Mouse (Mus musculus): ENCODE measurements around the gene Tmem94. TPM values are rescaled to one million over a fixed set of nuclear protein-coding genes. Genes with fewer than 3 reads are reported as not detected.
A peak's percentile ranks its signal among the peaks of the same experiment; 100 is the strongest.

Gene Tmem94
- polyA plus RNA-seq, 1 experiment from 2014 or later, result 21.4 TPM

- 66% methylated on average over 9 of the region's 9 CpGs for WGBS
These were observed 32.4 kb downstream of the Tmem94 start for GRCm38 (mm10) chr11:115797665-115798064.

GRCm38 (mm10) chr11:115800981-115801380 is 35.7 kb downstream of the Tmem94 start:
- Histone ChIP-seq H3K4me3 (replicated peaks; ENCODE audit: low read length) (no peak overlapping the region), H3K4me1 (ENCODE audit: control insufficient read depth, insufficient read depth, low read length) (no peaks in the 10 kb centered on the region), H3K36me3 (ENCODE audit: control insufficient read depth, insufficient read depth, low read length) (peaks cover 42% of the 10 kb centered on the region), H3K4me2 (ENCODE audit: low read depth, low read length) (no peak overlapping the region), H3K9me3 (replicated peaks; ENCODE audit: control insufficient read depth, low read length) (no peaks in the 10 kb centered on the region), H3K9ac (ENCODE audit: low read length) (no peak overlapping the region), H3K27me3 (ENCODE audit: control insufficient read depth, insufficient read depth, low read length) (no peaks in the 10 kb centered on the region), H3K27ac (ENCODE audit: low read length) (no peak overlapping the region)
- WGBS, result 85% methylated on average over 18 of the region's 18 CpGs
- no peak for ATAC-seq (ENCODE audit: insufficient read depth, low FRiP score)

More at GRCm38 (mm10) chr11:115797665-115798064, 32.4 kb downstream of the Tmem94 start:
- Histone ChIP-seq H3K9ac (ENCODE audit: low read length) (no peak overlapping the region), H3K4me3 (replicated peaks; ENCODE audit: low read length) (no peak overlapping the region), H3K27me3 (ENCODE audit: control insufficient read depth, insufficient read depth, low read length) (no peaks in the 10 kb centered on the region), H3K36me3 (ENCODE audit: control insufficient read depth, insufficient read depth, low read length) (peaks cover 33% of the 10 kb centered on the region), H3K27ac (ENCODE audit: low read length) (no peak overlapping the region), H3K4me2 (ENCODE audit: low read depth, low read length) (no peak overlapping the region), H3K4me1 (ENCODE audit: control insufficient read depth, insufficient read depth, low read length) (no peaks in the 10 kb centered on the region), H3K9me3 (replicated peaks; ENCODE audit: control insufficient read depth, low read length) (no peaks in the 10 kb centered on the region)
- no peak for ATAC-seq (ENCODE audit: insufficient read depth, low FRiP score)

GRCm38 (mm10) chr11:115803072-115803709 is 38.0 kb downstream of the Tmem94 start:
- peaks cover 37% of the 10 kb centered on the region for H3K36me3 ChIP-seq (ENCODE audit: control insufficient read depth, insufficient read depth, low read length)
- no peak overlapping the region for H3K4me2 ChIP-seq (ENCODE audit: low read depth, low read length)
- H3K4me3 ChIP-seq (replicated peaks; ENCODE audit: low read length), result no peak overlapping the region
- H3K9ac ChIP-seq (ENCODE audit: low read length), result no peak overlapping the region
- H3K27me3 ChIP-seq (ENCODE audit: control insufficient read depth, insufficient read depth, low read length), result no peaks in the 10 kb centered on the region
- no peak for ATAC-seq (ENCODE audit: insufficient read depth, low FRiP score)
- H3K4me1 ChIP-seq (ENCODE audit: control insufficient read depth, insufficient read depth, low read length), result peaks cover 9% of the 10 kb centered on the region
- H3K9me3 ChIP-seq (replicated peaks; ENCODE audit: control insufficient read depth, low read length), result no peaks in the 10 kb centered on the region
- WGBS, result 88% methylated on average over 24 of the region's 24 CpGs
- no peak overlapping the region for H3K27ac ChIP-seq (ENCODE audit: low read length)

GRCm38 (mm10) chr11:115805005-115805404 is 39.8 kb downstream of the Tmem94 start:
- H3K4me2 ChIP-seq (ENCODE audit: low read depth, low read length), result no peak overlapping the region
- no peak overlapping the region for H3K27ac ChIP-seq (ENCODE audit: low read length)
- peaks cover 25% of the 10 kb centered on the region for H3K36me3 ChIP-seq (ENCODE audit: control insufficient read depth, insufficient read depth, low read length)
- H3K27me3 ChIP-seq (ENCODE audit: control insufficient read depth, insufficient read depth, low read length), result no peaks in the 10 kb centered on the region
- H3K9me3 ChIP-seq (replicated peaks; ENCODE audit: control insufficient read depth, low read length), result no peaks in the 10 kb centered on the region
- peaks cover 27% of the 10 kb centered on the region for H3K4me1 ChIP-seq (ENCODE audit: control insufficient read depth, insufficient read depth, low read length)
- no peak overlapping the region for H3K9ac ChIP-seq (ENCODE audit: low read length)
- no peak for ATAC-seq (ENCODE audit: insufficient read depth, low FRiP score)
- WGBS, result 95% methylated on average over 7 of the region's 7 CpGs
- no peak overlapping the region for H3K4me3 ChIP-seq (replicated peaks; ENCODE audit: low read length)

- Histone ChIP-seq H3K36me3 (ENCODE audit: control insufficient read depth, insufficient read depth, low read length) (peaks cover 18% of the 10 kb centered on the region), H3K9ac (ENCODE audit: low read length) (no peak overlapping the region), H3K4me3 (replicated peaks; ENCODE audit: low read length) (no peak overlapping the region), H3K27me3 (ENCODE audit: control insufficient read depth, insufficient read depth, low read length) (no peaks in the 10 kb centered on the region), H3K4me2 (ENCODE audit: low read depth, low read length) (no peak overlapping the region), H3K27ac (ENCODE audit: low read length) (no peak overlapping the region), H3K4me1 (ENCODE audit: control insufficient read depth, insufficient read depth, low read length) (peaks cover 39% of the 10 kb centered on the region), H3K9me3 (replicated peaks; ENCODE audit: control insufficient read depth, low read length) (no peaks in the 10 kb centered on the region)
- 88% methylated on average over 10 of the region's 10 CpGs for WGBS
- no peak for ATAC-seq (ENCODE audit: insufficient read depth, low FRiP score)
These were observed 40.9 kb downstream of the Tmem94 start for GRCm38 (mm10) chr11:115806154-115806553.

GRCm38 (mm10) chr11:115807306-115807705 is 42.1 kb downstream of the Tmem94 start:
- Histone ChIP-seq H3K4me3 (replicated peaks; ENCODE audit: low read length) (no peak overlapping the region), H3K9ac (ENCODE audit: low read length) (no peak overlapping the region)
- 78% methylated on average over 6 of the region's 6 CpGs for WGBS

GRCm38 (mm10) chr11:115807971-115808370 is 42.7 kb downstream of the Tmem94 start:
- Histone ChIP-seq H3K9ac (ENCODE audit: low read length) (peak overlapping the region; percentile 49), H3K4me2 (ENCODE audit: low read depth, low read length) (peak overlapping the region; percentile 89; the same call in 1 of the 2 replicates), H3K27me3 (ENCODE audit: control insufficient read depth, insufficient read depth, low read length) (no peaks in the 10 kb centered on the region), H3K27ac (ENCODE audit: low read length) (peak overlapping the region; percentile 71; the same call in 1 of the 2 replicates), H3K4me1 (ENCODE audit: control insufficient read depth, insufficient read depth, low read length) (peaks cover 52% of the 10 kb centered on the region), H3K9me3 (replicated peaks; ENCODE audit: control insufficient read depth, low read length) (no peaks in the 10 kb centered on the region), H3K4me3 (replicated peaks; ENCODE audit: low read length) (no peak overlapping the region), H3K36me3 (ENCODE audit: control insufficient read depth, insufficient read depth, low read length) (peaks cover 12% of the 10 kb centered on the region)
- WGBS, result 65% methylated on average over 11 of the region's 11 CpGs
- ATAC-seq (ENCODE audit: insufficient read depth, low FRiP score), result no peak

More at GRCm38 (mm10) chr11:115807306-115807705, 42.1 kb downstream of the Tmem94 start:
- Histone ChIP-seq H3K9me3 (replicated peaks; ENCODE audit: control insufficient read depth, low read length) (no peaks in the 10 kb centered on the region), H3K4me1 (ENCODE audit: control insufficient read depth, insufficient read depth, low read length) (peaks cover 50% of the 10 kb centered on the region), H3K4me2 (ENCODE audit: low read depth, low read length) (no peak overlapping the region), H3K27me3 (ENCODE audit: control insufficient read depth, insufficient read depth, low read length) (no peaks in the 10 kb centered on the region), H3K36me3 (ENCODE audit: control insufficient read depth, insufficient read depth, low read length) (peaks cover 13% of the 10 kb centered on the region), H3K27ac (ENCODE audit: low read length) (no peak overlapping the region; the same call in 1 of the 2 replicates)
- ATAC-seq (ENCODE audit: insufficient read depth, low FRiP score), result no peak

GRCm38 (mm10) chr11:115808696-115809310 is 43.6 kb downstream of the Tmem94 start:
- H3K9me3 ChIP-seq (replicated peaks; ENCODE audit: control insufficient read depth, low read length), result no peaks in the 10 kb centered on the region
- H3K27ac ChIP-seq (ENCODE audit: low read length), result peak overlapping the region; percentile 71
- peak overlapping the region; percentile 89 for H3K4me2 ChIP-seq (ENCODE audit: low read depth, low read length)
- H3K4me1 ChIP-seq (ENCODE audit: control insufficient read depth, insufficient read depth, low read length), result peaks cover 52% of the 10 kb centered on the region
- peak overlapping the region; percentile 34 for H3K9ac ChIP-seq (ENCODE audit: low read length)
- peaks cover 4% of the 10 kb centered on the region; the same call in 1 of the 2 replicates for H3K36me3 ChIP-seq (ENCODE audit: control insufficient read depth, insufficient read depth, low read length)
- 0 out of 2 replicates have a peak overlapping the region, but pooled peaks have one; percentile 5 for H3K4me3 ChIP-seq (replicated peaks; ENCODE audit: low read length)
- no peaks in the 10 kb centered on the region for H3K27me3 ChIP-seq (ENCODE audit: control insufficient read depth, insufficient read depth, low read length)
- 12% methylated on average over 10 of the region's 10 CpGs for WGBS
- ATAC-seq (ENCODE audit: insufficient read depth, low FRiP score), result peak; percentile 8; the same call in 1 of the 2 replicates

GRCm38 (mm10) chr11:115809311-115809781 is 44.1 kb downstream of the Tmem94 start:
- no peaks in the 10 kb centered on the region for H3K27me3 ChIP-seq (ENCODE audit: control insufficient read depth, insufficient read depth, low read length)
- no peak for ATAC-seq (ENCODE audit: insufficient read depth, low FRiP score)
- H3K9me3 ChIP-seq (replicated peaks; ENCODE audit: control insufficient read depth, low read length), result no peaks in the 10 kb centered on the region
- 56% methylated on average over 8 of the region's 8 CpGs for WGBS
- peak overlapping the region; percentile 71 for H3K27ac ChIP-seq (ENCODE audit: low read length)
- 0 out of 2 replicates have a peak overlapping the region, but pooled peaks have one; percentile 5 for H3K4me3 ChIP-seq (replicated peaks; ENCODE audit: low read length)
- H3K9ac ChIP-seq (ENCODE audit: low read length), result peak overlapping the region; percentile 34
- H3K4me1 ChIP-seq (ENCODE audit: control insufficient read depth, insufficient read depth, low read length), result peaks cover 55% of the 10 kb centered on the region
- peak overlapping the region; percentile 89 for H3K4me2 ChIP-seq (ENCODE audit: low read depth, low read length)
- H3K36me3 ChIP-seq (ENCODE audit: control insufficient read depth, insufficient read depth, low read length), result peaks cover 4% of the 10 kb centered on the region; the same call in 1 of the 2 replicates

All from stomach, embryonic 16.5 days (tissue).